Mouse (Mus musculus): Measurements from ENCODE around the gene Smim6.

Gene Smim6

DNA sequence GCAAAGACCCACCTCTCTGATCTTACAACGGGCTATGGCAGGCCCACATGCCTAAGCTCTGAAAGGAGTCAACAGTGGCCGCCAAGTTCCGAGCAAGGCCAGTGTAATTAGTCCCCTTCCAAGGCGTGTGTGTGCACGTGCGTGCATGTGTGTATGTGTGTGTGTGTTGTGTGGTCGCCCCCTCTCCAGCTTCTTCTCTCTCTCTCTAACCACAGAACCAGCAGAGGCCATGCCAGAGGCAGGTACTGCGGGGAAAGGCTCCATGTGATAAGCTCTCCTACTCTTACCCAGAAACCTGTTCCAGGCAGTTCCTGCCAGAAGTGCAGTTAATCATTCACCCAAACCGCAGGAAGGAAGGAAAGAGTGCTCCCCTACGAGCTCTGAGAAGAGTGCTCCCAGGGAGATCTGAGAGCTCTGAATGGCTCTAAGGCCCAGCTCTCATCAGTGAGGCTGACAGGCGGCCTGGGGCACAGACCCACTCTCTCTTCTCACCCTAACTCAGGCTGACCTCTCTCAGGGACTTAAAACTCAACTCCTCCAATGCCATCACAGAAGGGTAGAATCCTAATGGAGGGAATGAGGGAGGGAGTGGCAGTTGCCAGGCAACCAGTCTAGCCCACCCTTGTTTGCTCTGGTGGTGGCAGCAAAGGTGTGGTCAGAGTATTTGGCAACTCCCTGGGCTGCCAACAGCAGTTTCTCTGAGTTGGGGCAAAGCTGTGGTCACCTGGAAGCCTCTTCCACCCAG, at the start of gene Smim6:
TSS of gene Smim6 (plus strand) at position 386 of the 745 bp plus-strand sequence.
- DNase-seq (ENCODE audit: low read depth, low spot score): no peak

DNA sequence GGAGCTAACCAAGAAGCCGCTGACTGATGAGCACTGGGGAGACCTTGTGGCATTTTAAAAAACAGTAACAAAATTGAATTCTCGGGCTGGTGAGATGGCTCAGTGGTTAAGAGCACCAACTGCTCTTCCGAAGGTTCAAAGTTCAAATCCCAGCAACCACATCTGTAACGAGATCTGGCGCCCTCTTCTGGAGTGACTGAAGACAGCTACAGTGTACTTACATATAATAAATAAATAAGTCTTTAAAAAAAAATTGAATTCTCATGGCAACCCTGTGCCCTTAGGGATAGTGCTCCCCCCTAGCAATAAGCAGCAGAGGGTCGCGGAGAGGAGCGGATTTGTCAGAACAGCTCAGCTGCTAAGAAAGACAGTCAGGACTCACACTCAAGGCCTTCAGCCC, 47.9 kb upstream of the Smim6 start:
- DNase-seq (ENCODE audit: low read depth, low spot score): no peak

DNA sequence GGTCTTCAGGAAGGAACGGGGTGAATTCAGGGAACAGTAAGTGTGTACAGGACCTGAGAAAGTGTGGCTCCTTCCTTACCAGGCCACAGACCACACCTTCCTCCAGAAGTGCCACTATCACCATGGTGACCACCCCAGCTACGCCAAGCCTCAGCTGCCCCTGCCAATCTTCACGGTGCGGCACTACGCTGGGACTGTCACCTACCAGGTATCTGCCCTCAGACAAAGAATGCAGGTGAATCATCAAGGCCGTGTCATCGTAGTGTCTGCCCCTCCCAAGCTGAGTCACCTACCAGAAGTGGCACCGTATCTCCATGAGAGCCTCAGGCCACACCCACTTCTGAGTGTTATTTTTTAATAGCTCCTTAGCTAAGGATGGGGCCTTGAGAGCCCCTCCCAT, 42.4 kb upstream of the Smim6 start:
- DNase-seq (ENCODE audit: low read depth, low spot score): peak; percentile 47

GRCm38 (mm10) chr11:115872437-115872836, 39.4 kb upstream of the Smim6 start:
- no peak for DNase-seq (ENCODE audit: low read depth, low spot score)

DNA sequence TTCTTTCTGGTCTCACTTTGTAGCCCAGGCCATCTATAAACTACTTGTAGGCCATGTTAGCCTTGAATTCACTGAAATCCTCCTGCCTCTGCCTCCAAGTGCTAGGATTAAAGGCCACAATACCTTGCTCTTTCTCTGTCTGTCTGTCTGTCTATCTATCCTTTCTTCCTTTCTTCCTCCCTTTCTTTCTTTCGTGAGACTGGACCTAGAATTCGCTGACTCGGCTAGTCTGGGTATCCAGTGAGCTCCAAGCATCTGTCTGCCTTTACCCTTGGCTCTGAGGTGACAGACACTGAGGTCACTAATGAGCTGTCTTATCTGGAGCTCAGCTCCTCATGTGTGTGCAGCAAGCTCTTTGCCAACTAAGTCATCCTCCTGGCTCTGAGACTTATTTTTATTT, 35.9 kb upstream of the Smim6 start:
- no peak for DNase-seq (ENCODE audit: low read depth, low spot score)

DNA sequence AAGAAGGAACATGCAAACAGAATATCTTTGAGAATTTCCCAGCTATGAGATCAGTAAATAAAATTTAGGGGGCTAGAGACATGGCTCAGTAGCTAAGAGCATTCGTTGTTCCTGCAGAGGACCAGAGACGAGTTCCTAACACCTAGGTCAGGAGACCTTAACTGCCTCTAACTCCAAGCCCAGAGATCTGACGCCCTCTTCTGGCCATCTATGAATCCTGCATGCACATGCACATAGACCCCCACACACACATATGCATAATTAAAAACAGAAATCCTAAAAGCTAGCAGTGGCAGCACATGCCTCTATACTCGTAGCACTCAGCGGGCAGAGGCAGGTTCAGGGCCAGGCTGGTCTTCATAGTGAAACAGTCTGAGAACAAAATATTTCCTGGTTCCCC, 35.4 kb upstream of the Smim6 start:
- no peak for DNase-seq (ENCODE audit: low read depth, low spot score)

GRCm38 (mm10) chr11:115877174-115877755, 34.6 kb upstream of the Smim6 start:
- DNase-seq (ENCODE audit: low read depth, low spot score): no peak

- no peak for DNase-seq (ENCODE audit: low read depth, low spot score)
Observed at GRCm38 (mm10) chr11:115878071-115878470, 33.7 kb upstream of the Smim6 start.

GRCm38 (mm10) chr11:115881002-115881401, 30.8 kb upstream of the Smim6 start:
- DNase-seq (ENCODE audit: low read depth, low spot score): peak; percentile 46

DNA sequence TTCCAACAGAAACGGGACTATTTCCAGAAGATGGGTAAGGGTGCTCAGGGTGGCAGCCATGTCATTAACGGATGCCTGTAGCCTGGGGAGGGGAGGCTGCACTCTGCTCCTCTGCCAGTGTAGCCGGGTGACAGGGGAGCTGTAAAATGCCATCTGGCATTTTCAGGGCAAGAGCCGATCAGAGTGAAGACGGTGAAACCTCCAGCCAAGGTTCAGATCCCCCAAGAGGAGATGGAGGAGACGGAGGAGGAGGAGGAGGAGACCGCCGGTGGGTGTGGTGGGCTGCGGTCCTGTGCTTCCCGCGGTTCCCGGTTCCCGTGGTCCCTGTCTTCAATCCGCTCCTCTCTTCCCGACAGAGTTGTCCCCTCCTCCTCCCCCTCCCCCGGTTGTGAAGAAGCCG, 28.6 kb upstream of the Smim6 start:
- no peak for DNase-seq (ENCODE audit: low read depth, low spot score)

DNA sequence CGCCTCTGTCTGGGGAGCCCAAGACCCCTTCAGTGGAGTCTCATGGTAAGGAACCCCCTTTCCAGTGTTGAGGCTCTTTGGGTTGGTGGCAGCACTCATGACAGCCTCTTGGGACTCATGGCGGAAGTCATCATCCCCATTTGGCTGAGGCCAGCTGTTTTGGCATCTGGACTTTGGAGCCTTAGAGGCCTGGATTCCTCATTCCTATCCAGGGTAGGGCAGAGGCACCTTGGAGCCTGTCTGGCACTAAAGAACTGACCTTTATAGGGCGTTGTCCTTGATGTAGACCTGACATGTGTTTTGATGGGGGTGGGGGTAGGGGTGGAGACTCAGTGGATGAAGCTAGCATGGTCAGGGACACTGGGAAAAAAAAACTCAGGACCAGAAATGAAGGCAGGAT, 27.5 kb upstream of the Smim6 start:
- no peak for DNase-seq (ENCODE audit: low read depth, low spot score)

GRCm38 (mm10) chr11:115885281-115885680, 26.5 kb upstream of the Smim6 start:
- no peak for DNase-seq (ENCODE audit: low read depth, low spot score)

DNA sequence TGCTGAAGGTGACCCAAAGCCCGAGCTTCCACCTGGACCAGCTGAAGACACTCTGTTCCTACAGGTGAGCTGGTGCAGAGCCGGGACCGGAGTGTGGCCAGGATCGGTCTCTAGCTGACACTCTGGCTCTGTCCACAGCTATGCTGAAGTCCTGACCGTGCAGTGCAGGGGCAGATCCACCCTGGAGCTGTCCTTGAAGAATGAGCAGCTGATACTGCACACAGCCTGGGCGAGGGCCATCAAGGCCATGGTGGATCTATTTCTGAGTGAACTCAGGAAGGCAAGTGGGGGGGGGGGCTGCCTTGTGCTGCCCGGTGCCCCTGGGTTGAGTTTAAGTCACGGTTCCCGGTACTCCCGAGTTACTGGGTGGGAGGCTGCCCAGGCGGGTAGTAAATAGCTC, 25.4 kb upstream of the Smim6 start:
- DNase-seq (ENCODE audit: low read depth, low spot score): no peak

DNA sequence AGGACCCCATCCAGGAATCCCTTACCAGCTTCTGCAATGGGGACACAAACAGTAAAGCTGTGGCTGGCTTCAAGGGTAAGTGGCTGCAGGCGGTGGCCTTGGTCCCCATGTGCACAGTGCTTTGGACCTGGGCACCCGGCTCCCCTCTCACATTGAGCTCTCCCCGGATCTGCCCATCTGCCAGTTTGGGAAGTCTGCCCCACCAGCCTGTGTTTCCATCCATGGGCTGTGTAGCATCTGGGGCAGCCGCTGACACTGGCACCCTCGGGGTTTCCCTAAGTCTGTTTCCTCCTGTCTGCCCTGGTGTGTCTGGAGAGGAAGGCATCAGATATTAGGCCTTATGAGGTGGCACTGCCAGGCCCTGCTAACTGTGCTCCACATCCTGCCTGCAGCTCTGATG, 23.8 kb upstream of the Smim6 start:
- DNase-seq (ENCODE audit: low read depth, low spot score): no peak

DNA sequence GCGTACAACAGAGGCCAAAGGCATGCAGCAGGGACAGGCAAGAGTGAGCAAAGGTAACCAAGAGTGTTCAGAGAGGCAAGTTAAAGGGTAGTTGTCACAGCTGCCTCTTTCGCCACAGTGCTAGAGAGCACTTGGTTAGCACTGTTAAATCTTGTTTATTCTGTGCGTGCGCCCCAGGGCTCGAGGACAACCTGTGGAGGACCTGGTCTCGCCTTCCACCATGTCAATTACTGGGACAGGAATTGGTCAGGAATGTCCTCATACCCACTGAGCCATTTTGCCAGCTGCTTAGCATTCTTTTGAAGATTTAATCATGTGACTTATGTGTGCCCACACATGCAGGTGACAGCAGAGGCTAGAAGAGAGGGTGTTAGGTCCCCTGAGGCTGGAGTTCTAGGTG, 22.7 kb upstream of the Smim6 start:
- no peak for DNase-seq (ENCODE audit: low read depth, low spot score)

DNA sequence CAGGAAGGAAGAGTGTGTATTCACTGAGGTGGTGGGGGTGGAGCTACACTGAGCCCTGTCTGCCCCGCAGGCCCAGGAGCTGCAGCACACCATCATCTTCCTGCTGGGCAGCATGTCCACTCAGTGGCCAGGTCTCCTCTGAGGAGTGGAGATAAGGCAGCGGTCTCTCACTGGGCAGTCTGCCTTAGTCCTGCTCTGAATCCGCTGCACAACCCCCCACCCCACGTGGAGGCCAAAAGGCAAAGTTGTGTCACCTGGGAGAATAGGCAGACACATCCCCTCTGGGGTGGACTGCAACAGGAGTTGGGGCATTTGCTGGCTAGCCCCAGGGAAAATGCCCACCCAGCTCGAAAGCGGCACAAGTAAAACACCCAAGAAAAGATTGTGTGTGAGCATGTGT, 19.6 kb upstream of the Smim6 start:
- DNase-seq (ENCODE audit: low read depth, low spot score): no peak

DNA sequence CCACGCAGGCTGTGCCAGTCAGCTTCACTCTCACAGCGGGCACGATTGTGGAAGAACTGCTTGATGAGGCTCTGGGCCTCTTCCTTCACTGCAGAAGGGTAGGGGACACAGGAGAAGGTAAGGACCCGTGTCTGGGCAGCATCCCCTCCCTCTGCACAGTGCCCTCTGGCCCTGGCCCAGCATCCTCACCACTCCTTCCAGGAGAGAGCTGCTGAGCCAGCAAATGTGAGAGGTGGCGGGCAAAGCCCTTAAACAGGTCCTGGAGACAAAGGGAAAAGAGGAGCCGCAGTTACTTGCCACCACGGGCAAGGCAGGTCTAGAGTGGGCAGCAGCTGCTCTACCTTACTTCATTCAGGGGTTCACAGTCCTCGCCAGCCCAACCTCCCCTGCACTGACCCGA, 18.7 kb upstream of the Smim6 start:
- DNase-seq (ENCODE audit: low read depth, low spot score): no peak

DNA sequence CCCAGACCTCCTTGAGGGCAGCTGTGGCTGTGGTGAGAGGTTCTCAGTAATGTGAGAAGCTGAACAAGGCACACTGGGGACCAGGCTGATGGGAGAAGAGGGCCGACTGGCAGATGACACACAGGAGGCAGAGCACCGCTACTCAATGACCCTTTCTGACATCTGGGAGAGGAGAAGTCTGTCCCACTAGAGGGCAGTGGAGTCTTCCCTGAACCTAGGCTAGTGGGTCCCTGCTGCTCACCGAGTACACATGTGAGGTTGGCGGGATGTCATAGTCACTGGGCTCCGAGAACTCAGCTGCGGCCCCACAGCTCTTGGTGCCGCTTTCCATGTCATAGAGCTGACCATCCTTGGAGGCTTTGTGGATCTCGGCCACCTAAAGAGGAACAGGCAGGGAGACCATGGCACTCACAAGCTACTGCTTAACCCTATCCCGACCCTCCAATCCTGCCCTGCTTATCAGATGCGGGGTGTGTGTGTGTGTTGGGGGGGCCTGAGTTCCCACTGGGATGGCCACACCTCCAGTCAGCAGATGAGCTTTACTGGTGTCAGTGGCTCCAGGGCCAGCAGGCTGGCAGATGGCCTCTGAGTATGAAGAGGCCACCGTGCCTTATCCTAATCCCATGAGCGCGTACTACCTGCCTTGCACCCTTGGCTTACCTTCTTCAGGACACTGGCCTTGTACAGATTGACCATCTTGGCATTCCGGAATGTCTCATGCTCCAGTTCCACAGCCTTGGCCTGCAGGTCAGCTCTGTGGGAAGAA, 16.9 kb upstream of the Smim6 start:
- no peak for DNase-seq (ENCODE audit: low read depth, low spot score)

DNA sequence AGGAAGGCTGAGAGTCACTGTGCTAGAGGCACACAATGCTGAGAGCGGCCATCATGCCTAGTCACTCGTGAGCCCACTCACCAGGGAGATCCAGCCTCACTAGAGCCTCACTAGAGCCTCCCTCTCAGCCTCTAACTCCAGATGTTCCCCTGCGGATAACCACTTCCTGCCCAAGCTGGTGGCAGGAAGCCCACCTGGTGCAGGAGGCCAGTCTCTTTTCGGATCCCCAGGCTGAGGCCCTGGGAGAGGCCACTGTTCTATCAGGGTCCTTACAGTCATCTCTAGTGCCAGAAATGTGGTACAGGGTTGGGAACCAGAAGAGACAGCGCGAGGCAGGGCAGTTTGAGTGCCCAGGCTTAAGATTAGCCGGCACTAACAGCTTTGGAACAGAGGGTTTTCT, 13.4 kb upstream of the Smim6 start:
- DNase-seq (ENCODE audit: low read depth, low spot score): peak; percentile 58

- DNase-seq (ENCODE audit: low read depth, low spot score): peak; percentile 51
Observed at GRCm38 (mm10) chr11:115898886-115899285, 12.9 kb upstream of the Smim6 start.

- no peak for DNase-seq (ENCODE audit: low read depth, low spot score)
Observed at GRCm38 (mm10) chr11:115899486-115900266, 12.1 kb upstream of the Smim6 start, which contains the start of gene Smim5. TSS of gene Smim5 (plus strand) at chr11:115899966.

Measured in CD4-positive helper T cell, adult 2 months (primary cell).